Mouse (Mus musculus) hindbrain, embryonic 11.5 days (tissue): ENCODE measurements at regions not wholly inside any gene's neighbourhood (a gene's known extent, or its start where the extent isn't known, plus 50 kb on each side); places are given as distances from the start of the nearest gene placed in this dataset.

Experiments
- ATAC-seq: fragments of 200-750 bp; cut with Nextera tagmentation; 2 replicates; pipeline ENCODE4 v1.8.0; 2017; ENCODE audit warnings: mild to moderate bottlenecking, moderate TSS enrichment, moderate library complexity; ENCODE audit not compliant: low FRiP score
- DNase-seq: peaks from one replicate; pipeline ENCODE4 v3.0.0-alpha.2; 2015; ENCODE audit warnings: low spot score
- H3K27ac ChIP-seq: fragments of 300-500 bp; sonication (generic); 2 replicates; pipeline ENCODE4 v1.5.1; 2014; ENCODE audit warnings: mild to moderate bottlenecking, low read depth, low read length
- H3K27me3 ChIP-seq: fragments of 300-500 bp; sonication (generic); 2 replicates; pipeline ENCODE4 v1.6.1; 2014; ENCODE audit warnings: mild to moderate bottlenecking, low read length, moderate library complexity, mixed read lengths; ENCODE audit not compliant: control insufficient read depth, insufficient read depth
- H3K36me3 ChIP-seq: fragments of 300-500 bp; sonication (generic); 2 replicates; pipeline ENCODE4 v1.6.1; 2014; ENCODE audit warnings: mild to moderate bottlenecking, low read length, moderate library complexity, mixed read lengths; ENCODE audit not compliant: control insufficient read depth, insufficient read depth
- H3K4me1 ChIP-seq: fragments of 300-500 bp; sonication (generic); replicated peaks from 2 replicates; pipeline ENCODE4 v1.6.1; 2014; ENCODE audit warnings: low read length, mixed read lengths; ENCODE audit not compliant: control insufficient read depth, insufficient read depth
- H3K4me2 ChIP-seq: fragments of 300-500 bp; sonication (generic); replicated peaks from 2 replicates; pipeline ENCODE4 v1.6.1; 2014; ENCODE audit warnings: mild to moderate bottlenecking, low read depth, low read length
- H3K4me3 ChIP-seq: fragments of 300-500 bp; sonication (generic); 2 replicates; pipeline ENCODE4 v1.5.1; 2014; ENCODE audit warnings: low read depth, low read length
- H3K9ac ChIP-seq: fragments of 300-500 bp; sonication (generic); 2 replicates; pipeline ENCODE4 v1.6.1; 2014; ENCODE audit warnings: low read depth, low read length
- H3K9me3 ChIP-seq: fragments of 300-500 bp; sonication (generic); 2 replicates; pipeline ENCODE4 v1.6.1; 2016; ENCODE audit warnings: low read length; ENCODE audit not compliant: control insufficient read depth
- WGBS: fragments of 180-500 bp; shearing (Covaris S2); extraction: QIAGEN DNeasy Blood & Tissue Kit; methylation state at CpG from one replicate; pipeline ENCODE4 v1.1.7; 2014; 5-methylcytosine and 5-hydroxymethylcytosine counted together

- DNase-seq (no peak), ATAC-seq (no peak)
- H3K4me2 ChIP-seq: no peak overlapping the region
- H3K27me3 ChIP-seq: no peaks in the 10 kb centered on the region
- no peak overlapping the region for H3K9ac ChIP-seq
- no peak overlapping the region for H3K27ac ChIP-seq
- H3K9me3 ChIP-seq: no peaks in the 10 kb centered on the region
- H3K4me3 ChIP-seq: no peak overlapping the region
- 16% methylated on average over 1 of the region's 1 CpGs for WGBS
- H3K4me1 ChIP-seq: no peaks in the 10 kb centered on the region
- H3K36me3 ChIP-seq: no peaks in the 10 kb centered on the region
Observed at GRCm38 (mm10) chr11:20882756-20883155, 51.9 kb upstream of the Lgalsl start.

DNA sequence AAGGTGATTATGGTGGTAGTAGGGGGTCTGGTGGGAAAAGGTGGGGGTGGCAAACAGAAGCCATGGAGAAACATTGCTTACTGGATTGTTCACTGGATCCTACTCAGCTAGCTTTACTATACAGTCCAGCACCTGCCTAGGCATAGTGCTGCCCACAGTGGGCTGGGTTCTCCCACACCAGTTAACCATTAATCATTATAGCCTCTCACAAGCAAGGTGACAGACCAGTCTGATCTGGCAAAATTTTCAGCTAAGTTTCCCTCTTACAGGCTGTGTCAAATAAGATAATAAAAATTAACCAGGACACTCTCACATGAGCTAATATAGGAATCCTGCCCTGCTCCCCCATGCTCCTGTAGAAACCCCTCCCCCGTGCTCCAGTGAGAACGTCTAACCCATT, 53.1 kb upstream of the Lgalsl start:
- no peak overlapping the region for H3K4me3 ChIP-seq
- H3K9me3 ChIP-seq: no peaks in the 10 kb centered on the region
- 79% methylated on average over 2 of the region's 2 CpGs for WGBS
- no peak overlapping the region for H3K27ac ChIP-seq
- H3K4me2 ChIP-seq: no peak overlapping the region
- DNase-seq: no peak
- no peak for ATAC-seq
- no peaks in the 10 kb centered on the region for H3K36me3 ChIP-seq
- no peaks in the 10 kb centered on the region for H3K27me3 ChIP-seq
- no peaks in the 10 kb centered on the region for H3K4me1 ChIP-seq
- no peak overlapping the region for H3K9ac ChIP-seq

DNA sequence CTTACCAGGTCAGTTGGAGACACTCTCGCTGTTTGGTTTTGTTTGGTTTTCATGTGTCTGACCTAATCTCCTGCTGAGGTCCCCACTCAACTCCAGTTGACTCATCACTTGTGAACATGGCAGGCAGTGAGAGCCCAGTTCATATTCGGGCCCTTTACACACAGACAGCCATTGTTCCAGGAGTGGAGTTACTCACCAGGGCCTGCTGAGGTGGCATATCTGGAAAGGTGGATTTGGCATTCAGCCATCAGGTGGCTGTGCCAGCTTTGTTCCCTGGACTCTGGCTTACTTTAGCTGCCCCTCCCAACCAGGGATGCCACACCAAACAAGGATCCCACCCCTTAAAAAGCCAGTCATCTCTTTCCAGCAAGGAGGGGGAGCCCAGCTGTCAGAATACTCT, 56.2 kb upstream of the Lgalsl start:
- WGBS: 91% methylated on average over 2 of the region's 2 CpGs
- ATAC-seq (no peak), DNase-seq (no peak)
- Histone ChIP-seq H3K9ac (no peak overlapping the region), H3K4me3 (no peak overlapping the region), H3K4me2 (no peak overlapping the region), H3K9me3 (no peaks in the 10 kb centered on the region), H3K27ac (no peak overlapping the region), H3K4me1 (no peaks in the 10 kb centered on the region), H3K36me3 (no peaks in the 10 kb centered on the region), H3K27me3 (no peaks in the 10 kb centered on the region)

DNA sequence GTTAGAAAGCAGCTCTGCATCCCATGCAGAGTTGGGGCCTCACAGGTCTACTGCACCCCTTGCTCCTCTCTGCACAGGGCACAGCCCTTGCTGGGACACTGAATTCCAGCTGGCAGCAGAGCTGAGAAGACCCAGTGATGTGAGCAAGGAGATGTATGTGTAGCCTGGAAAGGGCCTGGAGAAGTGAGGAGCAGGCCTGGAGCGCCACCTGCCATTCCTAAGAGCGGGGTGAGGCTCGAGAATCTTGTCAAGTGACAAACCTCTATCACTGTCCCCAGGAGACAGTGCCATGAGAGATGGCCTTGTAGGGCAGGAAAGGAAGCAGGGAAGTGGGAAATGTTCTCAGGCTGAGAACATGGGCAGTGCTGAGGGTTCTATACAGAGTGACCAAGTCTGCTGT, 59.6 kb upstream of the Lgalsl start:
- 76% methylated on average over 3 of the region's 3 CpGs for WGBS
- Histone ChIP-seq H3K4me2 (no peak overlapping the region), H3K27ac (no peak overlapping the region), H3K4me3 (no peak overlapping the region), H3K36me3 (no peaks in the 10 kb centered on the region), H3K9ac (no peak overlapping the region), H3K4me1 (no peaks in the 10 kb centered on the region), H3K27me3 (no peaks in the 10 kb centered on the region), H3K9me3 (no peaks in the 10 kb centered on the region)
- ATAC-seq (no peak), DNase-seq (no peak)

- H3K4me2 ChIP-seq: no peak overlapping the region
- H3K4me3 ChIP-seq: no peak overlapping the region
- no peak overlapping the region for H3K27ac ChIP-seq
- no peak overlapping the region for H3K9ac ChIP-seq
- ATAC-seq (no peak), DNase-seq (no peak)
- 85% methylated on average over 10 of the region's 10 CpGs for WGBS
- H3K9me3 ChIP-seq: no peaks in the 10 kb centered on the region
- H3K36me3 ChIP-seq: no peaks in the 10 kb centered on the region
- no peaks in the 10 kb centered on the region for H3K27me3 ChIP-seq
- no peaks in the 10 kb centered on the region for H3K4me1 ChIP-seq
Observed at GRCm38 (mm10) chr11:20891711-20892110, 60.9 kb upstream of the Lgalsl start.

DNA sequence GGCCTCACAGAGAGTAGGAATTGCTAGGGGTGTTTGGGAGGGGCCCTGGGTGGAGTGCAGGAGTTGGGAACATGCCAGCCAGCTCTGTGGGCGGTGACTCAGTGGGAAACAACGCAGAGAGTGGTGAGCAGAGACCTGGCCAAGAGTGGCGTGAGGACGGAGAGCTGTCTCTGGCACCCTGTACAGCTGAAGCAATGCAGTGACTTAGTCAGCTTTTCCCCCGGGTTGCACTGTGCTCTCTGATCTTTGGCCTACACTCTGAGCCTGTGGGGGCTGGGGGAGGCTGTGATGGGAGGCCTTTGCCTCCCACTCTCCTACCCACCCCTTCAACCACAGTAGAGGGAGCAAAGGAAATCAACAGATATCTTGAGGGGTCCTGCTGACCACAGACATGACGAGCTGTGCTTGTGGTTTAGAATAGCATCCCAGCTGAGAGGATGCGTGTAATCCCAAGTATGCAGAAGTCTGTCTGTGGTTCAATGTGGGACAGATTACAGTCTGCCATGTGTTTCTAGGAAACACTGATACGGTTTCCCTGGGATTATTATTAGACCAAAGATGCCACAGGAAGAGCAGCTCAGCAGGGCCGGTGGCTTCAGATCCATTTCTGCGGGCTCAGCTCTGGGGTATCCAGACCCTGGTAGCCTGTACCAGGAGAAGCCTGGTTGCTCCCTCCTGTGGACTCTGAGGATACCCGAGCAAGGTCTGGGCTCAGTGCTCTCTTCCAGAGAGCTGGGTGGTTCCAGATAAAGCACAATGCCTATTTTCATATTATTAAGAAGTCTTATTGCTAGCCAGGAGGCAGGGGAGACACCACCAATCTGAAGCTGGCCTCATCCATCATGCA, 65.6 kb upstream of the Lgalsl start:
- Histone ChIP-seq H3K9ac (no peak overlapping the region), H3K4me1 (no peaks in the 10 kb centered on the region), H3K4me2 (no peak overlapping the region), H3K36me3 (no peaks in the 10 kb centered on the region), H3K27ac (no peak overlapping the region), H3K9me3 (no peaks in the 10 kb centered on the region), H3K27me3 (no peaks in the 10 kb centered on the region), H3K4me3 (no peak overlapping the region)
- ATAC-seq (no peak), DNase-seq (no peak)
- whole genome bisulfite sequencing: 70% methylated on average over 11 of the region's 11 CpGs

- Histone ChIP-seq H3K4me3 (no peak overlapping the region), H3K36me3 (no peaks in the 10 kb centered on the region), H3K9ac (no peak overlapping the region), H3K9me3 (no peaks in the 10 kb centered on the region), H3K27me3 (no peaks in the 10 kb centered on the region), H3K4me1 (no peaks in the 10 kb centered on the region), H3K4me2 (no peak overlapping the region), H3K27ac (no peak overlapping the region)
- no peak for ATAC-seq
- DNase-seq: no peak
- 86% methylated on average over 7 of the region's 7 CpGs for WGBS
Observed at GRCm38 (mm10) chr11:20897468-20897867, 66.6 kb upstream of the Lgalsl start.

GRCm38 (mm10) chr11:20898558-20898957, 67.7 kb upstream of the Lgalsl start:
- WGBS: 66% methylated on average over 4 of the region's 4 CpGs
- Histone ChIP-seq H3K27ac (no peak overlapping the region), H3K36me3 (no peaks in the 10 kb centered on the region), H3K4me3 (no peak overlapping the region), H3K9ac (no peak overlapping the region), H3K4me1 (no peaks in the 10 kb centered on the region), H3K9me3 (no peaks in the 10 kb centered on the region), H3K4me2 (no peak overlapping the region), H3K27me3 (no peaks in the 10 kb centered on the region)
- ATAC-seq: no peak
- no peak for DNase-seq

- no peak overlapping the region for H3K4me2 ChIP-seq
- no peak for DNase-seq
- no peak for ATAC-seq
- no peaks in the 10 kb centered on the region for H3K36me3 ChIP-seq
- no peaks in the 10 kb centered on the region for H3K4me1 ChIP-seq
- H3K27me3 ChIP-seq: no peaks in the 10 kb centered on the region
- H3K9ac ChIP-seq: no peak overlapping the region
- H3K4me3 ChIP-seq: no peak overlapping the region
- no peaks in the 10 kb centered on the region for H3K9me3 ChIP-seq
- 92% methylated on average over 6 of the region's 6 CpGs for WGBS
- H3K27ac ChIP-seq: no peak overlapping the region
Observed at GRCm38 (mm10) chr11:20899766-20900165, 68.9 kb upstream of the Lgalsl start.
